Mouse (Mus musculus) gastrocnemius, adult 18-20 months (tissue): Measurements from ENCODE around the gene Spty2d1. TPM values are rescaled to one million over a fixed set of nuclear protein-coding genes. Genes with fewer than 3 reads are reported as not detected.
A peak's percentile ranks its signal among the peaks of the same experiment; 100 is the strongest.
"Not testable (repeated sequence)": the region's sequence is repeated elsewhere in the genome, so short reads cannot be mapped to it uniquely, and the experiment has no call there.

Experiments
- DNase-seq: peaks from one replicate; pipeline ENCODE4 v3.0.0; 2021; ENCODE audit warnings: low spot score
- long read RNA-seq, 2 experiments: library from polyadenylated mRNA; stranded (forward); transcript quantifications; one replicate each; pipeline ENCODE4 v2.0.0; 2021
- total RNA-seq, 2 experiments: library from RNA; stranded (reverse); gene quantifications; 2 replicates each; pipeline ENCODE4 v1.2.3; 2021

Gene Spty2d1
- total RNA-seq, result 1 to 10 TPM; 4.5 to 4.7 TPM
- long read RNA-seq, experiment 1, full-length matches to known transcripts, result 2 of 4 reads
- long read RNA-seq, experiment 1, partial matches to known transcripts, result 2 of 4 reads
- long read RNA-seq, experiment 1, other reads (novel, unspliced or antisense), result 0 of 4 reads
- long read RNA-seq, experiment 2, partial matches to known transcripts, result 2 of 3 reads
- long read RNA-seq, experiment 2, other reads (novel, unspliced or antisense), result 1 of 3 reads

- DNase-seq, result peak; percentile 99
Measured at GRCm38 (mm10) chr7:47008168-47008993, at the start of gene Spty2d1. Gene Spty2d1 (minus strand): TSS chr7:47008411.

GRCm38 (mm10) chr7:47056273-47056672 is 48.1 kb upstream of the Spty2d1 start:
- DNase-seq, result no peak

GRCm38 (mm10) chr7:47055744-47056143 is 47.5 kb upstream of the Spty2d1 start:
- no peak for DNase-seq

- DNase-seq, result no peak
Measured at GRCm38 (mm10) chr7:47054666-47055065, 46.5 kb upstream of the Spty2d1 start.

- no peak for DNase-seq
Measured at GRCm38 (mm10) chr7:47053287-47053686, 45.1 kb upstream of the Spty2d1 start.

GRCm38 (mm10) chr7:47052276-47052675 is 44.1 kb upstream of the Spty2d1 start:
- DNase-seq, result peak; percentile 64

- DNase-seq, result no peak
Measured at GRCm38 (mm10) chr7:47051404-47052151, 43.4 kb upstream of the Spty2d1 start.

- DNase-seq, result peak; percentile 45
Measured at GRCm38 (mm10) chr7:47050766-47051165, 42.6 kb upstream of the Spty2d1 start.

- DNase-seq, result peak; percentile 91
Measured at GRCm38 (mm10) chr7:47050366-47050765, 42.2 kb upstream of the Spty2d1 start, which contains the start of gene Tmem86a. Gene Tmem86a (plus strand): TSS chr7:47050601.

- no peak for DNase-seq
Measured at GRCm38 (mm10) chr7:47042823-47043490, 34.7 kb upstream of the Spty2d1 start.

- DNase-seq, result no peak
Measured at GRCm38 (mm10) chr7:47042121-47042520, 33.9 kb upstream of the Spty2d1 start.

- DNase-seq, result no peak
Measured at GRCm38 (mm10) chr7:47041706-47042105, 33.5 kb upstream of the Spty2d1 start.

- DNase-seq, result peak; percentile 30
Measured at GRCm38 (mm10) chr7:47035426-47035825, 27.2 kb upstream of the Spty2d1 start.

- no peak for DNase-seq
Measured at GRCm38 (mm10) chr7:47034785-47035384, 26.7 kb upstream of the Spty2d1 start.

GRCm38 (mm10) chr7:47031371-47031770 is 23.2 kb upstream of the Spty2d1 start:
- no peak for DNase-seq

- DNase-seq, result no peak
Measured at GRCm38 (mm10) chr7:47030517-47031193, 22.4 kb upstream of the Spty2d1 start.

- no peak for DNase-seq
Measured at GRCm38 (mm10) chr7:47027520-47027919, 19.3 kb upstream of the Spty2d1 start.

- not testable (repeated sequence) for DNase-seq
Measured at GRCm38 (mm10) chr7:47026899-47027298, 18.7 kb upstream of the Spty2d1 start.

- no peak for DNase-seq
Measured at GRCm38 (mm10) chr7:47025429-47025828, 17.2 kb upstream of the Spty2d1 start.

GRCm38 (mm10) chr7:47024454-47024853 is 16.2 kb upstream of the Spty2d1 start:
- DNase-seq, result no peak
